Mouse (Mus musculus): ENCODE data around the gene Nfya.

The Nfya gene

DNA sequence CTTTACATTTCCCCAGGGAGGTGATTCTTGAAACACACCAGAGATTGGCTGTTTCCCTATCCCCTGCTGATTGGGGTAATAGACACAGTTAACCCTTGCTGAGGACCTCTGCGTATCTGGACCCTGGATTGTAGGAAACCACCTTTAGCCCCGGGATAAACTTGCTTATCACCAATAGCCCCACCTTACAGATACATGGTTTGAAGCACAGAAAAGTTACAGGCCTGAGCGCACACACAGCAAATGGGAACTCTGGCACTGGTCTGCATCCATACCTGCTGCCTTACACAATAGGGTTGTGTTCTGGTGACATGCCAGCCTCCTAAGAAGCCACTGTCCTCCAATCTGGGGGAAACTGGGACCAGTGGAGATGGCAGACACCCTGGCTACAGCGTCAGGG is 63.9 kb downstream of the Nfya start:
- no peak for DNase-seq (ENCODE audit: low read depth)

DNA sequence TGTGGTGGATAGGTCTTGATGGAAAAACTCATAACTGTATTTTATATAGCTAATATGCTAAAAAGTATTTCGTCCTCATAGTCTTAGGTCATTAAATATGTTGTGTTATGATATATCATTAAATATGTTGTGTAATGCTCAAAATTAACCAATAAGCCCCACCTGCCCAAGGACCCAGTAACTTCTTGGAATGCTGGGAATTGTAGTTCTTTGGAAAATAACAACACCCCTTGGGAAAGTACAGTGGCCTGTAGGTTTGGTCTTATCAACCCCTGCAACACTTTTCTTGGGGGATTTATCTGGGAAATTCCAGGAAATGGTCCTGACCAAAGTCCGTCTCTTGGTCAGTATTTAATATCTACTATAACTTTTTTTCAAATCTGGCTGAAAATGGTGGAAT is 66.6 kb downstream of the Nfya start:
- DNase-seq (ENCODE audit: low read depth): no peak

DNA sequence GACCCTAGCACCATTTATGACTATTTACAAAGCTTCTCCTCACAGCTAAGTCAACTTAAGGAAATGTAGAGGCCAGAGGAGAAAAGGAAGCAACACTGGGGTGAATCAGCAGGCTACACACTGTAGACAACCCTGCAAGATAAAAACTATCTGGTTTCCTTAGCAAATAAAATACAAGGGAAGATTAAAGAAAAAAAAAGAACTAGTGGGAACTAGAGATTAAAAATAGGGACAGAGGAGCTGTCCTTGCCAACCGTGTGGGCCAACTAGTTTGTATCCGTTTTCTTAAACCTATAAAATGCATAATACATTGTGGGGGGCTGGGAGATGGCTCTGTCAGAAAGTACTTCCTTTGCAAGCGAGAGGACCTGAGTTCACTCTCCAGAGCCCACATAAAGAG is 67.8 kb downstream of the Nfya start:
- DNase-seq (ENCODE audit: low read depth): peak; percentile 88

DNA sequence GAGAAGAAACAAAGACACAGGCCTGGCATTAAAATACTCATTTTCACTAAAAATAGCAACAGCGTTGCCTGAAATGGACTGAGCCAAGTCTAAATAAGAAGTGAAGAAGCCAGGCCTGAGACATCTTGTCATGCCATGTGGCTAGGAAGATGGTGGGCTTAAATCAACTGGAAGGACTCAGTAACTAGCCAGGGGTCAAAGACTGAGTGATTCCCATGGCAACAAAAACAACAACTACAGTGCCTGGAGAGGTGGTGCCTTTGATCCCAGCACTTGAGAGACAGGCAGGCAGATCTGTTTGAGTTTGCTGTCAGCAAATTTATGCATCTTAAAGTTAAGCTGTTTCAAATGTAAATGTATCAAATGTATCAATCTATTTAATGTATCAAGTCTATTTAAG is 69.4 kb downstream of the Nfya start:
- no peak for DNase-seq (ENCODE audit: low read depth)
